Mouse (Mus musculus): ENCODE measurements around the gene Upk2.
"Not testable (repeated sequence)": the region's sequence is repeated elsewhere in the genome, so short reads cannot be mapped to it uniquely, and the experiment has no call there.

The Upk2 gene

GRCm38 (mm10) chr9:44457035-44457742 is 2.4 kb upstream of the Upk2 start:
- DNase-seq, result no peak

GRCm38 (mm10) chr9:44454132-44454890 is 465 bp downstream of the Upk2 start:
- DNase-seq, result peak; percentile 92

GRCm38 (mm10) chr9:44450387-44450786 is 4.4 kb downstream of the Upk2 start:
- peak; percentile 58 for DNase-seq

GRCm38 (mm10) chr9:44444402-44445025 is 10.3 kb downstream of the Upk2 start:
- DNase-seq, result not testable (repeated sequence)

- no peak for DNase-seq
Observed at GRCm38 (mm10) chr9:44440961-44441360, 13.8 kb downstream of the Upk2 start, which contains the start of gene Foxr1. Gene Foxr1, minus strand, starts transcription at chr9:44441136.

- DNase-seq, result peak; percentile 27
Observed at GRCm38 (mm10) chr9:44435747-44436146, 19.0 kb downstream of the Upk2 start.

GRCm38 (mm10) chr9:44432577-44433185 is 22.1 kb downstream of the Upk2 start:
- no peak for DNase-seq

- DNase-seq, result no peak
Observed at GRCm38 (mm10) chr9:44423576-44423975, 31.2 kb downstream of the Upk2 start.

GRCm38 (mm10) chr9:44420280-44420898 is 34.4 kb downstream of the Upk2 start:
- no peak for DNase-seq

- DNase-seq, result not testable (repeated sequence)
Observed at GRCm38 (mm10) chr9:44419730-44420129, 35.0 kb downstream of the Upk2 start.

GRCm38 (mm10) chr9:44418519-44419385 is 36.0 kb downstream of the Upk2 start, which contains the start of gene Ccdc84:
Gene Ccdc84, minus strand, starts transcription at chr9:44418569.
- no peak for DNase-seq

- peak; percentile 96 for DNase-seq
Observed at GRCm38 (mm10) chr9:44417892-44418363, 36.8 kb downstream of the Upk2 start.

- no peak for DNase-seq
Observed at GRCm38 (mm10) chr9:44417156-44417891, 37.5 kb downstream of the Upk2 start.

GRCm38 (mm10) chr9:44412781-44413180 is 42.0 kb downstream of the Upk2 start:
- DNase-seq, result no peak

GRCm38 (mm10) chr9:44412306-44412705 is 42.5 kb downstream of the Upk2 start:
- no peak for DNase-seq

GRCm38 (mm10) chr9:44411601-44412130 is 43.1 kb downstream of the Upk2 start:
- no peak for DNase-seq

GRCm38 (mm10) chr9:44410647-44411336 is 44.0 kb downstream of the Upk2 start:
- no peak for DNase-seq

GRCm38 (mm10) chr9:44408693-44409092 is 46.1 kb downstream of the Upk2 start:
- not testable (repeated sequence) for DNase-seq

- no peak for DNase-seq
Observed at GRCm38 (mm10) chr9:44407752-44408097, 47.1 kb downstream of the Upk2 start.
